Mouse (Mus musculus) intestine, embryonic 14.5 days (tissue): ENCODE results near the gene Ccdc51. TPM values are rescaled to one million over a fixed set of nuclear protein-coding genes. Genes with fewer than 3 reads are reported as not detected.

Experiments used
- ATAC-seq: fragments of 200-750 bp; cut with Nextera tagmentation; replicated peaks from 2 replicates; pipeline ENCODE4 v1.8.0; 2017; ENCODE audit warnings: low read depth, moderate number of reproducible peaks, moderate TSS enrichment, moderate library complexity; ENCODE audit not compliant: low FRiP score, low TSS enrichment
- DNase-seq: peaks from one replicate; pipeline ENCODE4 v3.0.0-alpha.2; 2018; ENCODE audit warnings: low spot score
- H3K27ac ChIP-seq: fragments of 300-500 bp; sonication (generic); 2 replicates; pipeline ENCODE4 v1.5.1; 2014; ENCODE audit warnings: low read depth, mild to moderate bottlenecking, control low read depth
- H3K27me3 ChIP-seq: fragments of 300-500 bp; sonication (generic); replicated peaks from 2 replicates; pipeline ENCODE4 v1.6.1; 2014; ENCODE audit warnings: low read length, control low read depth; ENCODE audit not compliant: control insufficient read depth, insufficient read depth
- H3K36me3 ChIP-seq: fragments of 300-500 bp; sonication (generic); 2 replicates; pipeline ENCODE4 v1.6.1; 2014; ENCODE audit warnings: low read length, control low read depth; ENCODE audit not compliant: control insufficient read depth, insufficient read depth
- H3K4me1 ChIP-seq: fragments of 300-500 bp; sonication (generic); replicated peaks from 2 replicates; pipeline ENCODE4 v1.6.1; 2014; ENCODE audit warnings: low read length, control low read depth, mixed read lengths; ENCODE audit not compliant: control insufficient read depth, insufficient read depth
- H3K4me2 ChIP-seq: fragments of 300-500 bp; sonication (generic); 2 replicates; pipeline ENCODE4 v1.6.1; 2014; ENCODE audit warnings: low read length
- H3K4me3 ChIP-seq: fragments of 300-500 bp; sonication (generic); 2 replicates; pipeline ENCODE4 v1.5.1; 2014; ENCODE audit warnings: low read depth, low read length, control low read depth, mixed read lengths
- H3K9ac ChIP-seq: fragments of 300-500 bp; sonication (generic); 2 replicates; pipeline ENCODE4 v1.6.1; 2014; ENCODE audit warnings: mild to moderate bottlenecking, low read length
- H3K9me3 ChIP-seq: fragments of 300-500 bp; sonication (generic); 2 replicates; pipeline ENCODE4 v1.6.1; 2016; ENCODE audit warnings: low read length, control low read depth; ENCODE audit not compliant: control insufficient read depth
- WGBS: fragments of 180-500 bp; shearing (Covaris S2); extraction: QIAGEN DNeasy Blood & Tissue Kit; methylation state at CpG from one replicate; pipeline ENCODE4 v1.1.7; 2014; 5-methylcytosine and 5-hydroxymethylcytosine counted together
- polyA plus RNA-seq: library from polyadenylated mRNA; unstranded; fragments of >200 nt; fragmentation: Nextera tagmentation; extraction: Ambion mirVana; gene quantifications from 2 replicates; pipeline ENCODE4 v1.2.1, GENCODE M21; 2014

Gene Ccdc51
- polyA plus RNA-seq, 1 experiment from 2014 or later, result 12.9 TPM

DNA sequence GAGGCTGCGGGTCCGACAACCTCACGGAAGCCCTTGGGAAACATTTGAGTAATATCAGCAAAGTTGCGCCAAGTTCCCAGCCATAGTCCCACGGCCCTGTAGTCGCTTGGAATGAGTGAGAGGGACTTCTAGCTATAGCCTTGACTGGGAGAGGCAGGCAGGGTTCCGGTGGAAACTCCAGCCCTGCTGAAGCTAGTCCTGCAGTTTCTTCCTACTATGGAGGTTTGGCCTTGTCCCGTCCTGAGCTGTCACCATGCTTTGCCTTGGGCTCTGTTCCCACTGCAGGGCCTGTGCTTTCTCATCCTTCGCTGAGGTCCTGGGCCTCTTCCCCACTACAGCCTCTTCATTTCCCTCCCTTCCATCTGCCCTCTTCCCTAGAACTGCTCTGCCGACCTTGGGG, 33.9 kb downstream of the Ccdc51 start:
- WGBS, result 87% methylated on average over 10 of the region's 10 CpGs
- Histone ChIP-seq H3K36me3 (peaks cover 84% of the 10 kb centered on the region), H3K4me2 (no peak overlapping the region)

DNA sequence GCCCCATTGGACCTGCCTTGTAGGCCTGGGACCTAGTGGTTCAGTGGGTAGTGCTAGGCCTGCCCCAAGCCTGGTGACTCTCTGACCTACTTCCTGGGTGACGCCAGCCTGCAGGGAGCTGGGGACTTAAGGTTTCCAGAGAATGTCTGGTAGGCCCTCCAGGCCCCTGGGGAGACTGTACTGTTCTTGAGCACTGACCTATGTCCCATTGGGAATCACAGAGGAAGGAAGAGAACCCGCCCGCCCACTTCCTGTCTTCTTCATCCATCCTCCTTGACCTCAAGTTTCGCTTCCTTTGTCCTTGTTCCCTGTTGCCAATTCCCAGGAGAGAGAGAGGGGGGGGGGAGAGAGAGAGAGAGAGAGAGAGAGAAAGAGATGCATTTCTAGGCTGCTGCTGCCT, 35.8 kb downstream of the Ccdc51 start:
- no peak for ATAC-seq
- Histone ChIP-seq H3K4me1 (no peaks in the 10 kb centered on the region), H3K27me3 (no peaks in the 10 kb centered on the region), H3K36me3 (peaks cover 65% of the 10 kb centered on the region), H3K9ac (no peak overlapping the region), H3K4me2 (no peak overlapping the region), H3K27ac (no peak overlapping the region), H3K9me3 (no peaks in the 10 kb centered on the region), H3K4me3 (no peak overlapping the region)
- no peak for DNase-seq
- WGBS, result 85% methylated on average over 4 of the region's 4 CpGs

More for the DNA sequence above, 33.9 kb downstream of the Ccdc51 start:
- ATAC-seq (no peak), DNase-seq (no peak)
- Histone ChIP-seq H3K4me3 (no peak overlapping the region), H3K4me1 (no peaks in the 10 kb centered on the region), H3K27ac (no peak overlapping the region), H3K9me3 (no peaks in the 10 kb centered on the region), H3K9ac (no peak overlapping the region), H3K27me3 (no peaks in the 10 kb centered on the region)

DNA sequence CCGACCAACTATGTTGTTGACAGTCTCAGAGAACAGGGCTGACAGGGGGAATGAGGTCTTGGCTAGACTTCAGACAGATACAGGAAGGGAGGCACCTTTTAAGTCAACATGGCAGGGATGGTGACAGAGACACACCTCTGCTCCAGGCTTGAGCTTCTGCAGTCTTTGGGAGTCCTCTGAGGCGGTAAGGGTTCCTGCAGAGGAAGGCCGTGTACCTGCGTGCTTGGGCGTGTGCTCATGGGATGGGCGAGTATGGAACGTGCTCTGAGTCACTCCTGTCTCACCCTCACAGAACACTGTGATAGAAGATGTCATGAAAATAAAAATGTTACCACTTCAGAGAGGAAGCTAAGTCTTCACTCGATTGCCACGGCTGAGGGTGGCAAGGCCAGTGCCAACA, 37.3 kb downstream of the Ccdc51 start:
- Histone ChIP-seq H3K4me1 (no peaks in the 10 kb centered on the region), H3K4me2 (no peak overlapping the region), H3K9me3 (no peaks in the 10 kb centered on the region), H3K4me3 (no peak overlapping the region), H3K27ac (no peak overlapping the region), H3K27me3 (no peaks in the 10 kb centered on the region), H3K9ac (no peak overlapping the region), H3K36me3 (peaks cover 53% of the 10 kb centered on the region)
- ATAC-seq (no peak), DNase-seq (peak; percentile 47)
- WGBS, result 87% methylated on average over 9 of the region's 9 CpGs

DNA sequence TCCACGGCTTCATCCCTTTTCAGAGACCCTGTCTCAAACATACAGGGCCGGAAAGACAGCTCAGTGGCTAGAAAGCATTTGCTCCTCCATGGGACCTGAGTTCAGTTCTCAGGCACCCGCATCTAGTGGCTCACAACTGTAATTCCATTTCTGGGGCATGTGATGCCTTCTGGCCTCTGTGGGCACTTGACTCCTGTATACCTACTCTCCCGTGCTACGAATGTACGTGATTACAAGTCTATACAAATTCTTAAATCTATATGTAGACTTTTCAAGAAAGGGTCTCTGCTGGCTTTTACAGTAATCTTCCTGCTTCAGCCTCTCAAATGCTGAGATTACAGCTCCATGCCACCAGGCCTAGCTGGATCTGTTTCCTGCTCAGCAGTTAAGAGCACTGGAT, 38.7 kb downstream of the Ccdc51 start:
- no peak for ATAC-seq

DNA sequence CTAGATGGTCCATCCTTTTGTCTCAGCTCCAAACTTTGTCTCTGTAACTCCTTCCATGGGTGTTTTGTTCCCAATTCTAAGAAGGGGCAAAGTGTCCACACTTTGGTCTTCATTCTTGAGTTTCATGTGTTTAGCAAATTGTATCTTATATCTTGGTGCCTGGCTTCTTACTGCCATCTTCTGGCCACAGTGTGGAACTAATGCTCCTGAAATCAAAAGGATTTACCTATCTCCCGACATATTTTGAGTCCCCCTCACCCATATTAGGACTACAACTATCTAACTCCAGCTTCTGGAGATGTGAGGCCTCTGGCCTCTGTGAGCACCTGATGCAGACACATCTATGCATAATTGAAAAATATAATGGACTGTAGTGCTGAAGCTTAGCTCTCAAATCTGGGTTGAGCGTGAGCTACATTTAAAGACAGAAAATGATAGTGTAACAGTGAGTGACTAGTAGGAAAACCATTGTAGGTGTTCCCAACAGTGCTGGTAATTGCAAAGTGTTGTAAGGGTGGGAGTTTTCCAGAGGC, 40.3 kb downstream of the Ccdc51 start:
- Histone ChIP-seq H3K27ac (no peak overlapping the region), H3K9me3 (no peaks in the 10 kb centered on the region), H3K4me3 (no peak overlapping the region), H3K27me3 (no peaks in the 10 kb centered on the region), H3K4me1 (no peaks in the 10 kb centered on the region), H3K9ac (no peak overlapping the region), H3K4me2 (no peak overlapping the region), H3K36me3 (peaks cover 22% of the 10 kb centered on the region)
- peak; percentile 63 for DNase-seq
- WGBS, result 47% methylated on average over 2 of the region's 2 CpGs
- ATAC-seq, result no peak

More for the DNA sequence above, 38.7 kb downstream of the Ccdc51 start:
- peak; percentile 50 for DNase-seq
- 89% methylated on average over 6 of the region's 6 CpGs for WGBS
- no peaks in the 10 kb centered on the region for H3K9me3 ChIP-seq
- H3K4me1 ChIP-seq, result no peaks in the 10 kb centered on the region
- no peaks in the 10 kb centered on the region for H3K27me3 ChIP-seq
- peaks cover 39% of the 10 kb centered on the region for H3K36me3 ChIP-seq
- H3K9ac ChIP-seq, result no peak overlapping the region
- H3K4me3 ChIP-seq, result no peak overlapping the region
- no peak overlapping the region for H3K27ac ChIP-seq
- H3K4me2 ChIP-seq, result no peak overlapping the region

DNA sequence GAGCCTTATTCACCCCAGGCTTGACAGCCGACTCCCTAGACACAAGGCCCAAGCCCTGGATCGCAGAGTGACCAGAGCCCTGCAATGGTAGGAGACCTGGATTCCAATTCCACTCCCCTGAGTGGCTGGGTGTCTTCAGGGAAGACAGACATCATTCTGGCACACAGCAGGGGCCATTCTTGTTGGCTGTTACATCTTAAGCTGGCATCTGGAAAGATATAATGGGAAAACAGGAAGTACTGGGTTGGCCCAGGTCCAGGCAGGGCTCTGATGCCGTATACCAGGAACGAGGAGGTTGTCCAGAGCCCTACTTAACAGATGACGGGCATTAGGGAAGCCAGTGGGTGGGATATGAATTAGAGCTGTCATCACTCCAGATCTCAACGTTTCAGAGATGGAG, 41.0 kb downstream of the Ccdc51 start:
- H3K9me3 ChIP-seq, result no peaks in the 10 kb centered on the region
- H3K4me3 ChIP-seq, result no peak overlapping the region
- ATAC-seq, result 0 out of 2 replicates have a peak, but pooled peaks have one; percentile 6
- H3K27me3 ChIP-seq, result no peaks in the 10 kb centered on the region
- H3K4me1 ChIP-seq, result no peaks in the 10 kb centered on the region
- peaks cover 16% of the 10 kb centered on the region for H3K36me3 ChIP-seq
- no peak overlapping the region for H3K27ac ChIP-seq
- no peak overlapping the region for H3K9ac ChIP-seq
- H3K4me2 ChIP-seq, result no peak overlapping the region
- WGBS, result 43% methylated on average over 6 of the region's 6 CpGs
- peak; percentile 51 for DNase-seq

DNA sequence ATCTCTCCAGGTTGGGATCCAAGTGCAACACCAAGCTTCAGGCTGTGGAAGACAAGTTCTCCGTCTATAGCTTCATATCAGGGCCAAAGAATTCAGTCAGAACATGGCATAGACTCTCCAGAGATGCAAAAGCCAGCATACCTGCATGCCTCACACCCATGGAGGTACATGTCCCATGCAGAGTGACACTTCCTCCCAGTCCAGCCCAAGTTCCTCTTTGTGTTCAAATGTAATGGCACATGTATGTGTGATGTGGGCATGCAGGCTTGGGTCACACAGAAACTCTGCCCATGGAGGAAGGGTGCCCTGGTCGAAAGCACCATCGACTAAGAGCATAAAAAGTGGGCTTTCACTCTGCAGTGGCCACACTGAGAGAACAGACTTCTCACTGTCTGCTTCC, 41.9 kb downstream of the Ccdc51 start:
- H3K36me3 ChIP-seq, result peaks cover 7% of the 10 kb centered on the region
- no peak overlapping the region for H3K9ac ChIP-seq
- H3K4me3 ChIP-seq, result no peak overlapping the region
- H3K4me1 ChIP-seq, result no peaks in the 10 kb centered on the region
- WGBS, result 80% methylated on average over 3 of the region's 3 CpGs
- H3K9me3 ChIP-seq, result no peaks in the 10 kb centered on the region
- no peak for DNase-seq
- H3K27me3 ChIP-seq, result no peaks in the 10 kb centered on the region
- no peak overlapping the region for H3K4me2 ChIP-seq
- ATAC-seq, result no peak
- no peak overlapping the region for H3K27ac ChIP-seq

DNA sequence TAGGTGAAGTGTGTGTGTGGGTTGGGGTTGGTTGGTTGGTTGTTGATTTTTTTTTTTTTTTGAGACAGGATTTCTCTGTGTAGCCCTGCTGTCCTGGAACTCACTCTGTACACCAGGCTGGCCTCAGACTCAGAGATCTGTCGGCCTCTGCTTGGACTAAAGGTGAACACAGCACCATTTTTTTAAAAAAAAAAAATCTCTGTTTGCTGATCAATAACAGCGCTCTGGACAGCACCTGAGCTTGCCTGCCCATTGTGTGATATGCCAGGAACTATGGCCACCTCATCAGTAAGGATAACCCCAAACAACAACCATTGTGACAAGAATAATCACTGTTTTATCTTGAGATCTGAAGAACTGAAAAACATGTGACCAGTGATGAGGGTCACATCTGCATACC, 42.8 kb downstream of the Ccdc51 start:
- ATAC-seq (no peak), DNase-seq (peak; percentile 13)
- Histone ChIP-seq H3K36me3 (no peaks in the 10 kb centered on the region), H3K27ac (no peak overlapping the region), H3K4me2 (no peak overlapping the region), H3K4me1 (no peaks in the 10 kb centered on the region), H3K4me3 (no peak overlapping the region), H3K27me3 (no peaks in the 10 kb centered on the region), H3K9ac (no peak overlapping the region), H3K9me3 (no peaks in the 10 kb centered on the region)
- WGBS, result 65% methylated on average over 2 of the region's 2 CpGs

DNA sequence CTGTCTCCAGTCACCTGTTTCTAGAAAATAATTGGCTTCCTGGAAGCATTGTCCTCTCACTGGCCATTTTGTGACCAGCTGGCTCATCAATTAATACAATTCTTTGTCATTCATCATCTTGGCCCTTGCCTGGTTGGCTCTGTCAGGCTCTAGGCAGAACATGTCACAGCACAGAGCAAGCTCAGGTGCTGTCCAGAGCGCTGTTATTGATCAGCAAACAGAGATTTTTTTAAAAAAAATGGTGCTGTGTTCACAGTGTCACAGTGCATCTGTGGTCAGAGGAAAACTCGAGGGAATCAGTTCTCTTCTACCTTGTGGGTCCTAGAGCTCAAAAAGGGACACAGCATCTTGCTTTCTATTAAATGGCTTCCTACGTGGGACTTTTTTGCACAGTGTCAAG, 43.2 kb downstream of the Ccdc51 start:
- no peak overlapping the region for H3K9ac ChIP-seq
- H3K27ac ChIP-seq, result no peak overlapping the region
- H3K9me3 ChIP-seq, result no peaks in the 10 kb centered on the region
- no peak for ATAC-seq
- H3K4me1 ChIP-seq, result no peaks in the 10 kb centered on the region
- H3K4me3 ChIP-seq, result no peak overlapping the region
- WGBS, result 67% methylated on average over 3 of the region's 3 CpGs
- no peaks in the 10 kb centered on the region for H3K36me3 ChIP-seq
- DNase-seq, result no peak
- H3K4me2 ChIP-seq, result no peak overlapping the region
- H3K27me3 ChIP-seq, result no peaks in the 10 kb centered on the region
